Mouse (Mus musculus) forebrain, embryonic 16.5 days (tissue): ENCODE results near the gene Tanc1. TPM values are rescaled to one million over a fixed set of nuclear protein-coding genes. Genes with fewer than 3 reads are reported as not detected.

Source experiments
- ATAC-seq: fragments of 200-750 bp; cut with Nextera tagmentation; 2 replicates; pipeline ENCODE4 v1.8.0; 2017; ENCODE audit warnings: mild to moderate bottlenecking, moderate library complexity
- H3K27ac ChIP-seq: fragments of 300-500 bp; sonication (generic); 2 replicates; pipeline ENCODE4 v1.5.1; 2014; ENCODE audit warnings: low read length, control low read depth
- H3K27me3 ChIP-seq: fragments of 300-500 bp; sonication (generic); replicated peaks from 2 replicates; pipeline ENCODE4 v1.6.1; 2014; ENCODE audit warnings: low read length; ENCODE audit not compliant: control insufficient read depth, insufficient read depth
- H3K36me3 ChIP-seq: fragments of 300-500 bp; sonication (generic); 2 replicates; pipeline ENCODE4 v1.6.1; 2014; ENCODE audit not compliant: control insufficient read depth, insufficient read depth
- H3K4me1 ChIP-seq: fragments of 300-500 bp; sonication (generic); replicated peaks from 2 replicates; pipeline ENCODE4 v1.6.1; 2014; ENCODE audit warnings: low read length; ENCODE audit not compliant: control insufficient read depth, insufficient read depth
- H3K4me2 ChIP-seq: fragments of 300-500 bp; sonication (generic); 2 replicates; pipeline ENCODE4 v1.6.1; 2014; ENCODE audit warnings: mild to moderate bottlenecking, low read length, control low read depth
- H3K4me3 ChIP-seq: fragments of 300-500 bp; sonication (generic); replicated peaks from 2 replicates; pipeline ENCODE4 v1.5.1; 2014; ENCODE audit warnings: mild to moderate bottlenecking, low read length, control low read depth
- H3K9ac ChIP-seq: fragments of 300-500 bp; sonication (generic); replicated peaks from 2 replicates; pipeline ENCODE4 v1.6.1; 2014; ENCODE audit warnings: low read depth, low read length, control low read depth
- H3K9me3 ChIP-seq: fragments of 300-500 bp; sonication (generic); 2 replicates; pipeline ENCODE4 v1.6.1; 2016; ENCODE audit warnings: low read length; ENCODE audit not compliant: control insufficient read depth
- WGBS: fragments of 180-500 bp; shearing (Covaris S2); extraction: QIAGEN DNeasy Blood & Tissue Kit; methylation state at CpG from one replicate; pipeline ENCODE4 v1.1.7; 2014; 5-methylcytosine and 5-hydroxymethylcytosine counted together
- polyA plus RNA-seq: library from polyadenylated mRNA; unstranded; fragments of >200 nt; fragmentation: Nextera tagmentation; extraction: Ambion mirVana; gene quantifications from 2 replicates; pipeline ENCODE4 v1.2.1, GENCODE M21; 2015

Tanc1 gene
- polyA plus RNA-seq, 1 experiment from 2014 or later, result 10.7 TPM

- H3K4me2 ChIP-seq, result no peak overlapping the region
- 67% methylated on average over 2 of the region's 2 CpGs for WGBS
- no peaks in the 10 kb centered on the region for H3K27me3 ChIP-seq
- no peak for ATAC-seq
- H3K4me3 ChIP-seq, result no peak overlapping the region
- H3K27ac ChIP-seq, result no peak overlapping the region
- no peaks in the 10 kb centered on the region for H3K9me3 ChIP-seq
- peaks cover 6% of the 10 kb centered on the region; the same call in 1 of the 2 replicates for H3K4me1 ChIP-seq
- H3K9ac ChIP-seq, result no peak overlapping the region
- no peaks in the 10 kb centered on the region for H3K36me3 ChIP-seq
Measured at GRCm38 (mm10) chr2:59625416-59625815, 13.6 kb downstream of the Tanc1 start.

GRCm38 (mm10) chr2:59625927-59626326 lies 14.1 kb downstream of the Tanc1 start:
- Histone ChIP-seq H3K36me3 (no peaks in the 10 kb centered on the region), H3K4me2 (no peak overlapping the region), H3K27me3 (no peaks in the 10 kb centered on the region), H3K9ac (no peak overlapping the region), H3K9me3 (no peaks in the 10 kb centered on the region), H3K4me3 (no peak overlapping the region), H3K4me1 (peaks cover 6% of the 10 kb centered on the region; the same call in 1 of the 2 replicates), H3K27ac (no peak overlapping the region)
- WGBS, result 52% methylated on average over 8 of the region's 8 CpGs
- no peak for ATAC-seq

- no peaks in the 10 kb centered on the region for H3K9me3 ChIP-seq
- H3K4me1 ChIP-seq, result peaks cover 6% of the 10 kb centered on the region; the same call in 1 of the 2 replicates
- WGBS, result 85% methylated on average over 3 of the region's 3 CpGs
- ATAC-seq, result no peak
- H3K27ac ChIP-seq, result no peak overlapping the region
- no peak overlapping the region for H3K4me3 ChIP-seq
- H3K4me2 ChIP-seq, result no peak overlapping the region
- H3K36me3 ChIP-seq, result no peaks in the 10 kb centered on the region
- no peaks in the 10 kb centered on the region for H3K27me3 ChIP-seq
- no peak overlapping the region for H3K9ac ChIP-seq
Measured at GRCm38 (mm10) chr2:59626422-59626821, 14.6 kb downstream of the Tanc1 start.

- no peaks in the 10 kb centered on the region for H3K9me3 ChIP-seq
- no peaks in the 10 kb centered on the region for H3K36me3 ChIP-seq
- H3K4me3 ChIP-seq, result no peak overlapping the region
- H3K4me1 ChIP-seq, result peaks cover 6% of the 10 kb centered on the region; the same call in 1 of the 2 replicates
- no peak overlapping the region for H3K27ac ChIP-seq
- no peak overlapping the region for H3K9ac ChIP-seq
- H3K4me2 ChIP-seq, result no peak overlapping the region
- WGBS, result 41% methylated on average over 1 of the region's 1 CpGs
- ATAC-seq, result no peak
- H3K27me3 ChIP-seq, result no peaks in the 10 kb centered on the region
Measured at GRCm38 (mm10) chr2:59627502-59627901, 15.7 kb downstream of the Tanc1 start.

- no peak overlapping the region for H3K9ac ChIP-seq
- H3K27me3 ChIP-seq, result no peaks in the 10 kb centered on the region
- WGBS, result 68% methylated on average over 17 of the region's 17 CpGs
- no peaks in the 10 kb centered on the region for H3K36me3 ChIP-seq
- peak; percentile 65 for ATAC-seq
- no peak overlapping the region for H3K4me2 ChIP-seq
- no peak overlapping the region for H3K4me3 ChIP-seq
- no peak overlapping the region for H3K27ac ChIP-seq
- H3K4me1 ChIP-seq, result peaks cover 6% of the 10 kb centered on the region; the same call in 1 of the 2 replicates
- no peaks in the 10 kb centered on the region for H3K9me3 ChIP-seq
Measured at GRCm38 (mm10) chr2:59628057-59628901, 16.4 kb downstream of the Tanc1 start.

- H3K4me2 ChIP-seq, result no peak overlapping the region
- no peak overlapping the region for H3K9ac ChIP-seq
- 95% methylated on average over 4 of the region's 4 CpGs for WGBS
- H3K36me3 ChIP-seq, result no peaks in the 10 kb centered on the region
- H3K9me3 ChIP-seq, result no peaks in the 10 kb centered on the region; the same call in 1 of the 2 replicates
- H3K27ac ChIP-seq, result no peak overlapping the region
- no peaks in the 10 kb centered on the region for H3K27me3 ChIP-seq
- peaks cover 6% of the 10 kb centered on the region; the same call in 1 of the 2 replicates for H3K4me1 ChIP-seq
- no peak for ATAC-seq
- no peak overlapping the region for H3K4me3 ChIP-seq
Measured at GRCm38 (mm10) chr2:59629829-59630228, 18.0 kb downstream of the Tanc1 start.

GRCm38 (mm10) chr2:59631406-59631805 lies 19.6 kb downstream of the Tanc1 start:
- H3K4me1 ChIP-seq, result peaks cover 6% of the 10 kb centered on the region; the same call in 1 of the 2 replicates
- no peak overlapping the region for H3K9ac ChIP-seq
- H3K4me3 ChIP-seq, result no peak overlapping the region
- no peaks in the 10 kb centered on the region; the same call in 1 of the 2 replicates for H3K9me3 ChIP-seq
- no peak for ATAC-seq
- H3K27me3 ChIP-seq, result no peaks in the 10 kb centered on the region
- no peak overlapping the region for H3K4me2 ChIP-seq
- H3K36me3 ChIP-seq, result no peaks in the 10 kb centered on the region
- H3K27ac ChIP-seq, result no peak overlapping the region
- 79% methylated on average over 5 of the region's 5 CpGs for WGBS

GRCm38 (mm10) chr2:59633761-59634430 lies 22.1 kb downstream of the Tanc1 start:
- Histone ChIP-seq H3K4me1 (no peaks in the 10 kb centered on the region), H3K27ac (no peak overlapping the region)
- no peak for ATAC-seq

GRCm38 (mm10) chr2:59637040-59637785 lies 25.4 kb downstream of the Tanc1 start:
- H3K9me3 ChIP-seq, result no peaks in the 10 kb centered on the region; the same call in 1 of the 2 replicates
- H3K27ac ChIP-seq, result no peak overlapping the region
- H3K4me1 ChIP-seq, result no peaks in the 10 kb centered on the region
- H3K4me3 ChIP-seq, result no peak overlapping the region
- ATAC-seq, result no peak
- H3K27me3 ChIP-seq, result no peaks in the 10 kb centered on the region
- H3K4me2 ChIP-seq, result no peak overlapping the region
- no peak overlapping the region for H3K9ac ChIP-seq
- 95% methylated on average over 18 of the region's 18 CpGs for WGBS
- H3K36me3 ChIP-seq, result no peaks in the 10 kb centered on the region

More at GRCm38 (mm10) chr2:59633761-59634430, 22.1 kb downstream of the Tanc1 start:
- Histone ChIP-seq H3K4me3 (no peak overlapping the region), H3K4me2 (no peak overlapping the region), H3K9ac (no peak overlapping the region), H3K9me3 (no peaks in the 10 kb centered on the region; the same call in 1 of the 2 replicates), H3K27me3 (no peaks in the 10 kb centered on the region), H3K36me3 (no peaks in the 10 kb centered on the region)
- WGBS, result 44% methylated on average over 5 of the region's 5 CpGs
